Mouse (Mus musculus): ENCODE results near the gene Cat. TPM values are rescaled to one million over a fixed set of nuclear protein-coding genes. Genes with fewer than 3 reads are reported as not detected.

Cat gene
- total RNA-seq, 2 experiments from 2014 or later, result 157 to 174 TPM

Other genes starting within 250 kb of the Cat start
- gene Ehf, start 181.9 kb downstream of the Cat start, total RNA-seq (2021), result 1 to 10 TPM in 1 of 2 experiments, not detected in 1; 4.7 TPM
- 1 to 10 TPM in 1 of 2 experiments, under 1 TPM in 1; 0.54 to 3.0 TPM for gene Elf5, start 73.5 kb downstream of the Cat start, total RNA-seq (2021)
- 10 to 100 TPM; 17.3 to 17.5 TPM for gene Abtb2, start 81.2 kb upstream of the Cat start, total RNA-seq (2021)

Measured in adrenal gland, postnatal 4 days (tissue).